Mouse (Mus musculus) left cerebral cortex, adult 9 months (tissue): ENCODE measurements around the gene Deup1.

ENCODE experiments used
- DNase-seq, 2 experiments: peaks; one replicate each; pipeline ENCODE4 v3.0.0; 2022; ENCODE audit warnings: low spot score in 2 of 2

Deup1 gene

DNA sequence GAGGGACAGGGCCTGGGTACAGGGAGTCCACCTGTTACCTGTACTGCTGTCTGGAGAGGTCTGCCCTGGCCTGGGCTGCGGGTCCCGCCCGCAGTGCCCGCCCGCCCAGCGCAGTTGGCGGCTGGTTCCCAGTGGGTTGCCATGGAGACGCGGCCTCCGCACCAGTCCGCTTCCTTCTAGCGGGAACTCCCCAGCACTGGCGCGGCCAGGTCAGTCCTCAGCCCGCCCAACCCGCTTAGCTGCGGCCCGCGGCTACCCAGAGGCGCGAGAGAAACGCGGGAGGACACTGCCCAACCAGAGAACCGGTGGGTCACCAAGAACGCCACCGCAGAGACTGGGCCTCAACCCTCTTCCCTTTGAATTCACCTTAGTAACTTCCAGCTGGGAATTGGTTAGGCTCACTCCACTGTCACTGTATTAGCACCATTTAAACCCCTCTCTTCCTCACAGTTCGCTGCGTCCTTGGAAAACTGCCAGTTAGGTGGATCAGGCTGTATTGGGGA is at the start of gene Deup1:
TSS of gene Deup1 (minus strand) at position 149 of the 503 bp plus-strand sequence.
- no peak for DNase-seq

DNA sequence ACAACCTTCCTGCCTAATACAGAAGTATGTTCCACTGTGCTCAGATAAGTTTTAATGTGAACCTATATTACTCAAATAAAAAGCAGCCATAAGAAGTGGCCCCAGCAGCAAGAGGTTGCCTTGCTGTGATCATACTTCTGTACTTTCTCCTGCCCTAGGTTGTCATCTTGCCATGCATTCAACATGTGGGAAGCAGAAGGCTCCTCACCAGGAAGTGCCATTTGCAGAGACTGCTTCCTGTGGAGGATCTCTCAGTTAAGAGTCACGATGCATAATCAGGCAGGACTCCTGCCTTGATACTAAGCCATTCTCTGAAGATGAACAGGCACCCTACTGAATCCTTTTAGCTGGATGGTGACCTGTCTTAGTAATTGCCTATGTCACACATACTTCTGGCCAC is 44.5 kb upstream of the Deup1 start:
- DNase-seq: no peak

GRCm38 (mm10) chr9:15670002-15670527 is 42.3 kb upstream of the Deup1 start:
- DNase-seq: no peak

- DNase-seq: no peak
Measured at GRCm38 (mm10) chr9:15669452-15669851, 41.7 kb upstream of the Deup1 start.

DNA sequence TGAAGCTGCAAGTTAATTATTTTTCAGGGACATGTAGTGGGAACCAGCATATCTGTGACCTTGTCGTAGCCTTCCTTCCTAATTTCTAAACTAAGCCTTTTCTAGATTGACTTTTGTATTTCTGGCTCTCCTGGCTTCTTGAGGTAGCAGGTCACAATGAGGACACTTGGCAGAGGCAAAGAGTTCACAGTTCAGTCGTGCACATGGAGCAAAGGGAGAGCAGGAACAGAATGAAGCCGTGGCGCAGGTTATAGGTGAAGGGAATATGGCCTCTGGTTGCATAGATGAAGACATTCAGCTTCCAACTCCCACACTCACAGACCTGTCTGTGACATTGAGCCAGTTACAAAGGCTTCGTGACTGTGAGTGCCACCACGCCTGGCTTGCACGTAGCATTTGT is 36.9 kb upstream of the Deup1 start:
- no peak for DNase-seq

GRCm38 (mm10) chr9:15659069-15659468 is 31.3 kb upstream of the Deup1 start:
- DNase-seq: no peak

DNA sequence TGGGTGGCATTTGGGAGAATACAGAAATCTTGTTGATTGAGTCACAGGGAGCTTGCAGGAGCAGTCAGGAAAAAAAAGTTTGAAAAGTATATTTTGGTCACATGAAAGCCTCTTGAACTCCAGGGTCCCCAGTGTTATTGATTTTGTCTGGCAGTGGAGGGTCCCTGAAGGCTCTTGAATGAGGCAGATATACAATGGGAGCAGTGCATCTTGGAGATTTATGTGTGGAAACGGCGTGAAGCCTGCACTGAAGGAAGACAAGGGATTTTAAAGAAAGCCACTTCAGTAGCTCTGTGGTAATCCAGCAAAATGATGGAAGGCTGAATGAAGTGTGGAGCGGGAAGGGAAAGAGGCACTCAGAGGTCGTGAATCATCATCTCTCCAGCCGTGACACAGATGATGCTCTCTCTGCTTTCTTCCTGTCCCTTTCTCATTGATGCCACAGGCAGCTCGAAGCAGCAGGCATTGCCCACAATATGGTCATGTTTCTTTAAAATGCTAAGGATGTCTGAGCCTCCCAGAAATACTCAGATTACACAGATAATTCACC is 30.6 kb upstream of the Deup1 start:
- DNase-seq: no peak

DNA sequence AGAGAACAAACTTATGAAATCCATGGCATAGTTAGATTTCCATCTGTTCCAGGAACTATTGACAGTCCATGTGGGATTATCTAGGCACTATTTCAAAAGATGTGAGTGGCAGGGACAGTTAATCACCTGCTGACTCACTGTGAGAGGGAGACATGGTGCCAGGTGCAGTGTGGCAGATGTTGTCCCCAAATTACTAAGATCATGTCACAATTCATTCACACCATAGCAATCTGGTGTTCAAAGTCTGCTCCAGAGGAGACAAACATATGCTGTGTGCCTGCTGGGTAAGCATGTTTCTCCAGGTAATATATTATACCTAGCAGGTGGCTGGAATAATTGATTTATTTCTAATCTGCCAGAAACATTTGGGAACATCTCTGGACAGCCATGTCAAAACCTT is 25.3 kb upstream of the Deup1 start:
- peak in 1 of 2 experiments; percentile 4 for DNase-seq

- DNase-seq: no peak
Measured at GRCm38 (mm10) chr9:15649977-15650376, 22.2 kb upstream of the Deup1 start.

DNA sequence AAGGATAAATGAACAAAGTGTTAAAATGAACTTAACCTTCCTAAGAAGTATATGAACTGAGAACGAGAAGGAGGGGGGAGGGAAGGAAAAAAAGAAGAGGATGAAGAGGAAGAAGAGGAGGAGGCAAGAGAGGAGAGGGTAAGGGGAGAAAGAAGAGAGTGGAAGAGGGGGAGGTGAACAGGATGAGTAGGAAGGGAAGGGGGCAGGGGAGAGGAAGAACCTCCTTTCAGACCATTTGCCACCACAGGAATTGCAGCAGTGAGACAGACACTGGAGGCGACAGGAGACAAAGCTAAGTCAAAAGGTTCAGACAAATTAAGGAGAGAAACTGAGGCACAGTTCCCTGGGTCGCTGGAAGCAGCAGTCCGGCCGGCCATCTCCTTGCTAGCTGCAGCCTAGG is 349 bp downstream of the Deup1 start:
- no peak for DNase-seq

GRCm38 (mm10) chr9:15624739-15625138 is 3.0 kb downstream of the Deup1 start:
- DNase-seq: no peak

- no peak for DNase-seq
Measured at GRCm38 (mm10) chr9:15619767-15620166, 8.0 kb downstream of the Deup1 start.

DNA sequence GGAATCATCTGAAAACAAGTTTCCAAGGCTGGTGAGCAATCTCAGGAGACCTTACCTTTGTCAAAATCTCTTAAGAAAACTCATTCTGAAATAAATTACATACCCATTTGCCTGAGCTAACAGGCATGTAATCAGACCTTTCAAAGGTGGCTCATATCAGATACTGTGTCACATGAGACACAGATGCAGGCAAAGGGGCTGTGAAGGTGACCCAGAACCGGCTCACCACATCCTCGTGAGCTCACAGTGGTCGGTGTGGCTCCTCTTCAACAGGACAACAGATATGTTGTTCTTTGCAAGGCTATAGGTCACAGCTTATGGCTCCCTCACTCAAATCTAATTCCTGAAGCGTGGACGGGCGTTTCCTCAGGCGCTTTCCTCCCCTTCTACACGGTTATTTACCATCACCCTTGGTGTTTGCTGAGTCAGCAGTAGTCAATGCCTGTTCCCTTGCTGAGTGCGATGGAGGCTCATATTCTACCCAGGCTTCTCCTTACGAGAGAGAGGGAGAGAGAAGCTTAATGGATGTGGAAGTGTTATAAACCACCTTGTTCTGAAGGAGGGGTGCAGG is 8.6 kb downstream of the Deup1 start:
- no peak for DNase-seq

DNA sequence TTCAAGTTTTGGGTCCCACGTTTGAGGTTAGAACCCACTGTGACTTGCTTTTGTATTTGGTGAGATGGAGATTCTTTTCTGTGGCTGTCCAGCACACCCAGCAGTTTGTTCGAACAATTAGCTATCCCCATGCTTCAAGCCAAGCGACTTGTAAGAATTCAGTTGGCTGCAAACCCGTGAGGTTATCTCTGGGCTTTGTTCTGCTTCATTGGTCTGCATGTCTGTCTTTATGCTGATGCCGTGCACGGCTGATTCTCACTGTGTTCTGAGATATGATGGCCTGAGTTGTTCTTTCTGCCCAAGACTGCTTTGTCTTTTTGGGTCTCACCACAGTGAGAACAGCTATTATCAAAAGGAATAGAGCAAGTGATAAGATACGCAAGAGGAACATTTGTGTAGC is 10.7 kb downstream of the Deup1 start:
- no peak for DNase-seq

DNA sequence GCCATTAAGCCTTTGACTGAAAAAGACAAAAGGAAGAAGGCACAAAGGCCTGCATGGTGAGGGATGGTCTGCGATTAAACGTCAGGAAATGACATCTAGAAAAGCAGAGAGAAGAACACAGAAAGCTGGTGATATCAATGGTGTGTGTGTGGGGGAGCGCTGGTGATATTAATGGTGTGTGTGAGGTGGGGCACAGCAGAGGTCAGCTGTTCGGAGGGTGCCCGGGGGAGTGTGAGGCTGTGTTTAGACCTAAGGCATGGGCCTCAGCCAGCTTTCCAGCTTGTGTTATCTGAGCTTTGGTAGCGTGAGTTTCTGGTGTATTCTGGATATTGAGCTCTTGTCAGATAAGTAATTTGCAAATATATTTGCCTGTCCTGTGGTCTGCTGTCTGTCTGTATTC is 11.3 kb downstream of the Deup1 start:
- DNase-seq: no peak

- DNase-seq: no peak
Measured at GRCm38 (mm10) chr9:15609280-15609930, 18.3 kb downstream of the Deup1 start.

- no peak for DNase-seq
Measured at GRCm38 (mm10) chr9:15607601-15608000, 20.1 kb downstream of the Deup1 start.

DNA sequence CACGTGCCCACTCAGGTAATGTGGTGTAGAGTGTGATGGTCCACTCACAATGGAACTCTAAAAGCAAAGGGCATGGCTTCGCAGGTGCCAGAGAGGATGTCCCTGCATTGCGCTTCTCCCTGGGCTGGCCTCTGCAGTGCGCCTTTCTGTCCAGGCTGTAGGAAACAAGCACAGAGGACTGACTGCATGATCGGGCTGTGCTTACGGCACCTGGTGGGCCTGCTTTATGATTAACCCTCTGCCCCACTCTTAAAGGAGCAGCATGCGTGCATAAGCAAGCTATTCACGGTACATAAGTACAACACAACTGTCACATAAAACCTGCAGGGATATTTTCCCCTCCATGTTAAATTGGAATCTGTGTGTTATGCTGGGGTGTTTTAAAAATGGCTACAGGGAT is 24.6 kb downstream of the Deup1 start:
- no peak for DNase-seq

DNA sequence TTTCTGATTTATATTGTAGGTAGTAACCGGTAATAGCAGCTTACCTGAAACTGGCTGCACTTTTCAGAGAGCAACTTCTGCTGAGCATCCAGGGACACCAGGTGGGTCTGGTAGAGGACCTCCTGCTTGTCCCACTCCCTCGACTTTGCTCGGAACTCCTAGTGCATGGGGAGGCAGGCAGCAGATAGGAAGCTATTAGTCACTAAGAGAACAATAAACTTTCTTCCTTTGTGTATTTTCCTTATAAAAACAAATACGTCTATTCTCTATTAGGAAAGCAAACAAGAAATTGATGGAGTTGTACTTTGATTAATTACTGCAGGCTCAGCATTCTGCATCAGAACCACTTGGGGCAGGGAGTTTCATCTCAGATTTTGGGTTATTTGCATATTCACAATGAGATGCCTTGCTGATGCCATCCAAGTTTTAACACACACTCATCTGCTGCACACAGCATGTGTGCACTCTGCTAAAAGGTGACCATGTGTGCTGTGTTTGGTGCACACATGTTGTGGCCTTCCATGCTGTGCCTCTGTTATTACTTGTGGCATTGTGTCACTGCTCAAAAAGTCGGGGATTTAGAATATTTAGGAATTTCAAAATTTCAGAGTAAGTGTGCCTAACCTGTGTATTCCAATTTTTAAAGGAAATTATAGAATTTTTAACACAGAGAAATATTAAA is 26.7 kb downstream of the Deup1 start:
- DNase-seq: no peak

- no peak for DNase-seq
Measured at GRCm38 (mm10) chr9:15600156-15600858, 27.4 kb downstream of the Deup1 start.

DNA sequence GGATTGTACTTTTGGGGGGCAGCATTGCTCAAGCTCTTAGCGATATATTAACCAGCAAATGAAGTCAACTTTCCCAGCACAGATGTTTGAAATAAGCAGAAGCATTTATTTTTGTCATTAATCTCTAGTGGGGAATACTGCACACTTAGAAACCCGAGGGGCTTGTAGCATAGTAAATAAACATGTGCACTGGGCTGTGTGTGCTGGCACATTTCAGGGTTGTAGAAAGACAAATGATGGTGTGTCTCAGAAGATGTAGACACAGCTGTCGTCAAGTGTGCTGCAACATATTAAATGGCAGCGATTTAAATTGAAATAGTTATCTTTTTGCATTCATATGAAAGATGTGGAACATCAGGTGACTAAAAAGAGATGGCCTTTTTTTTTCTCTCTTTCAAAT is 31.1 kb downstream of the Deup1 start:
- DNase-seq: no peak

GRCm38 (mm10) chr9:15594148-15594547 is 33.6 kb downstream of the Deup1 start:
- DNase-seq: no peak
